Mouse (Mus musculus): ENCODE measurements at regions not wholly inside any gene's neighbourhood (a gene's known extent, or its start where the extent isn't known, plus 50 kb on each side); places are given as distances from the start of the nearest gene placed in this dataset.

DNA sequence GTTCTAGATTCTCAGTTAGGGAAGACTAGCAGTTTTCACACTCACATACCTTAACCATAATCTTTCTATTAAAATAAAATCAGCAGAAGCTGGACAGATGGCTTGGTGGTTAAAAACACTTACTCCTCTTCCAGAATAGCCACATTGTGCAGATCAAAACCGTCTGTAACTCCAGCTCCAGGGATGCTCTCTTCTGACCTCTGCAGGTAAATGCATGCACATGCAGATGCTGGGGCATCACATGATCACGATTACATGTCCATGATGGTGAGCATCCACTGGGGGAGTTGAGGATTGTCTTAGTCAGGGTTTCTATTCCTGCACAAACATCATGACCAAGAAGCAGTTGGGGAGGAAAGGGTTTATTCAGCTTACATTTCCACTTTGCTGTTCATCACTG is 184.8 kb upstream of the Srrm4 start:
- ATAC-seq (replicated peaks; ENCODE audit: low FRiP score) (no peak), DNase-seq (ENCODE audit: low spot score) (no peak)
- no peaks in the 10 kb centered on the region for H3K9me3 ChIP-seq (ENCODE audit: control insufficient read depth, low read length)
- 37% methylated on average over 2 of the region's 2 CpGs for WGBS
- no peak overlapping the region for H3K27ac ChIP-seq (ENCODE audit: low read depth, low read length)
- H3K4me3 ChIP-seq (ENCODE audit: low read depth, low read length), result no peak overlapping the region
- H3K4me1 ChIP-seq (replicated peaks; ENCODE audit: control insufficient read depth, insufficient read depth, low read length), result no peaks in the 10 kb centered on the region
- H3K9ac ChIP-seq (ENCODE audit: low read depth, low read length), result no peak overlapping the region
- H3K36me3 ChIP-seq (ENCODE audit: control insufficient read depth, insufficient read depth, low read length), result no peaks in the 10 kb centered on the region
- no peak overlapping the region for H3K4me2 ChIP-seq
- no peaks in the 10 kb centered on the region for H3K27me3 ChIP-seq (replicated peaks; ENCODE audit: control insufficient read depth, insufficient read depth, low read length)

GRCm38 (mm10) chr5:116766261-116766660 is 174.6 kb upstream of the Srrm4 start:
- 71% methylated on average over 2 of the region's 2 CpGs for WGBS
- H3K36me3 ChIP-seq (ENCODE audit: control insufficient read depth, insufficient read depth, low read length), result no peaks in the 10 kb centered on the region
- no peak overlapping the region for H3K4me2 ChIP-seq
- H3K4me3 ChIP-seq (ENCODE audit: low read depth, low read length), result no peak overlapping the region
- DNase-seq (ENCODE audit: low spot score) (no peak), ATAC-seq (replicated peaks; ENCODE audit: low FRiP score) (no peak)
- H3K9me3 ChIP-seq (ENCODE audit: control insufficient read depth, low read length), result peaks cover 5% of the 10 kb centered on the region
- no peaks in the 10 kb centered on the region for H3K27me3 ChIP-seq (replicated peaks; ENCODE audit: control insufficient read depth, insufficient read depth, low read length)
- H3K4me1 ChIP-seq (replicated peaks; ENCODE audit: control insufficient read depth, insufficient read depth, low read length), result no peaks in the 10 kb centered on the region
- no peak overlapping the region for H3K9ac ChIP-seq (ENCODE audit: low read depth, low read length)
- H3K27ac ChIP-seq (ENCODE audit: low read depth, low read length), result no peak overlapping the region

DNA sequence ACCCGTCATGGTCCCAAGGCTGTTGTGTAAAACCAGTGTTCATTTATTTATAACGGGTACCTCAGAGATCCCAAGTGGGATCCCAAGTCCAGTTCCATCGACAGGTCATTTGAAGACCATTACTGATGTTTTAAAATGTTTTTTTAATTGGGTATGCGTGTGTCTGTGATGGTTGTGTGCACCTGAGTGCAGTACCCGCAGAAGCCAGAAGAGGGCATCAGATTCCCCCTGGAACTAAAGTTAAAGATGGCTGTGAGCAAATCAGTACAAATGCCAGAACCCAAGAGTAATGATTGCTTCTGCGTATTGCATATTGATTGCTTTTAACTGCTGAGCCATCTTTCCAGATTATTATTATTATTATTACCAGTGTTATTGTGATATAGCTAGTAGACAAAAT is 169.7 kb upstream of the Srrm4 start:
- no peaks in the 10 kb centered on the region for H3K36me3 ChIP-seq (ENCODE audit: control insufficient read depth, insufficient read depth, low read length)
- ATAC-seq (replicated peaks; ENCODE audit: low FRiP score) (no peak), DNase-seq (ENCODE audit: low spot score) (no peak)
- H3K4me3 ChIP-seq (ENCODE audit: low read depth, low read length), result no peak overlapping the region
- H3K27me3 ChIP-seq (replicated peaks; ENCODE audit: control insufficient read depth, insufficient read depth, low read length), result no peaks in the 10 kb centered on the region
- 82% methylated on average over 6 of the region's 6 CpGs for WGBS
- no peak overlapping the region for H3K27ac ChIP-seq (ENCODE audit: low read depth, low read length)
- no peaks in the 10 kb centered on the region for H3K4me1 ChIP-seq (replicated peaks; ENCODE audit: control insufficient read depth, insufficient read depth, low read length)
- peaks cover 11% of the 10 kb centered on the region for H3K9me3 ChIP-seq (ENCODE audit: control insufficient read depth, low read length)
- H3K9ac ChIP-seq (ENCODE audit: low read depth, low read length), result no peak overlapping the region
- no peak overlapping the region for H3K4me2 ChIP-seq

GRCm38 (mm10) chr5:116758687-116759086 is 167.1 kb upstream of the Srrm4 start:
- WGBS, result 79% methylated on average over 14 of the region's 14 CpGs
- H3K4me1 ChIP-seq (replicated peaks; ENCODE audit: control insufficient read depth, insufficient read depth, low read length), result no peaks in the 10 kb centered on the region
- H3K27me3 ChIP-seq (replicated peaks; ENCODE audit: control insufficient read depth, insufficient read depth, low read length), result no peaks in the 10 kb centered on the region
- peaks cover 8% of the 10 kb centered on the region for H3K9me3 ChIP-seq (ENCODE audit: control insufficient read depth, low read length)
- H3K4me3 ChIP-seq (ENCODE audit: low read depth, low read length), result no peak overlapping the region
- H3K36me3 ChIP-seq (ENCODE audit: control insufficient read depth, insufficient read depth, low read length), result no peaks in the 10 kb centered on the region
- ATAC-seq (replicated peaks; ENCODE audit: low FRiP score), result no peak
- H3K9ac ChIP-seq (ENCODE audit: low read depth, low read length), result no peak overlapping the region
- DNase-seq (ENCODE audit: low spot score), result no peak
- no peak overlapping the region for H3K27ac ChIP-seq (ENCODE audit: low read depth, low read length)
- H3K4me2 ChIP-seq, result no peak overlapping the region

DNA sequence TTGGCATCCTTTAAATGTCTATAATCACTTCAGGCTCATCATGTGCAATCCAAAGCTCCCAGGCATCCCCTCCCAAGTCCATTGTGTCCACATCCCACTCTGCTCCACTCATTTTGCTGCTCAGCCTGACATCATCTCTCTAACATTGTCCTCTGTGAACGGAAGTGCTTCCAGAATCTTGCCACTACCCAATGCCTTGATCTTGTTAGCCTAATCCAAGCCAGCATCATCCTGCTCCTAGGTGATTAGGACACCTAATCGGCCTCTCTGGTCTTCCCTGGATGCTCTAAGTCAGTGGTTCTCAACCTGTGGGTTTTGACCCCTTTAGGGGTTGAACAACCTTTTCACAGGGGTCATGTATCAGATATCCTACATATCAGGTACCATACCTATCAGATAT is 161.3 kb upstream of the Srrm4 start:
- Histone ChIP-seq H3K9ac (ENCODE audit: low read depth, low read length) (no peak overlapping the region), H3K4me2 (no peak overlapping the region), H3K36me3 (ENCODE audit: control insufficient read depth, insufficient read depth, low read length) (no peaks in the 10 kb centered on the region), H3K27ac (ENCODE audit: low read depth, low read length) (no peak overlapping the region), H3K4me1 (replicated peaks; ENCODE audit: control insufficient read depth, insufficient read depth, low read length) (no peaks in the 10 kb centered on the region), H3K9me3 (ENCODE audit: control insufficient read depth, low read length) (no peaks in the 10 kb centered on the region), H3K27me3 (replicated peaks; ENCODE audit: control insufficient read depth, insufficient read depth, low read length) (no peaks in the 10 kb centered on the region), H3K4me3 (ENCODE audit: low read depth, low read length) (no peak overlapping the region)
- 67% methylated on average over 2 of the region's 2 CpGs for WGBS
- DNase-seq (ENCODE audit: low spot score) (no peak), ATAC-seq (replicated peaks; ENCODE audit: low FRiP score) (no peak)

- 70% methylated on average over 1 of the region's 1 CpGs for WGBS
- DNase-seq (ENCODE audit: low spot score), result no peak
- Histone ChIP-seq H3K27ac (ENCODE audit: low read depth, low read length) (no peak overlapping the region), H3K4me2 (no peak overlapping the region), H3K4me3 (ENCODE audit: low read depth, low read length) (no peak overlapping the region), H3K27me3 (replicated peaks; ENCODE audit: control insufficient read depth, insufficient read depth, low read length) (no peaks in the 10 kb centered on the region), H3K9ac (ENCODE audit: low read depth, low read length) (no peak overlapping the region), H3K9me3 (ENCODE audit: control insufficient read depth, low read length) (no peaks in the 10 kb centered on the region), H3K36me3 (ENCODE audit: control insufficient read depth, insufficient read depth, low read length) (no peaks in the 10 kb centered on the region), H3K4me1 (replicated peaks; ENCODE audit: control insufficient read depth, insufficient read depth, low read length) (no peaks in the 10 kb centered on the region)
- ATAC-seq (replicated peaks; ENCODE audit: low FRiP score), result no peak
These were observed 160.5 kb upstream of the Srrm4 start for GRCm38 (mm10) chr5:116752096-116752495.

DNA sequence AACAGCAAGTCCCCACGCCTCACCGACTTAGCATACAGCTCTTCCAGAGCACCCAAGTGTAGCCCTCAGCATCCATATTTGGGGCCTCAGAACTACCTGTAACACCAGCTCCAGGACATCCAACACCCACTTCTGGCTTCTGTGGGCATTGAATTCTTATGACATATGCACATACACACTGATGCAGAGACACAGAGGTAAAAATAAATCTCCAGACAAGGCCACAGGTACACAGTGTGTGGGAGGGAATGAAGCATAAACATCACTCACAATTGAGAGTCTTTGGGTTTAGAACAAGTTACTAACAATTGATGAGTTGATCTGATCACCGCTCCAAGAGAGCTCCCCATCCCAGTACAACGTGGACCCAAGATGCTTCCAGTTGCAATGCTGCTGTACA is 154.2 kb upstream of the Srrm4 start:
- Histone ChIP-seq H3K27me3 (replicated peaks; ENCODE audit: control insufficient read depth, insufficient read depth, low read length) (no peaks in the 10 kb centered on the region), H3K4me1 (replicated peaks; ENCODE audit: control insufficient read depth, insufficient read depth, low read length) (no peaks in the 10 kb centered on the region), H3K36me3 (ENCODE audit: control insufficient read depth, insufficient read depth, low read length) (no peaks in the 10 kb centered on the region), H3K9ac (ENCODE audit: low read depth, low read length) (no peak overlapping the region), H3K4me3 (ENCODE audit: low read depth, low read length) (no peak overlapping the region), H3K9me3 (ENCODE audit: control insufficient read depth, low read length) (no peaks in the 10 kb centered on the region), H3K4me2 (no peak overlapping the region), H3K27ac (ENCODE audit: low read depth, low read length) (no peak overlapping the region)
- ATAC-seq (replicated peaks; ENCODE audit: low FRiP score) (no peak), DNase-seq (ENCODE audit: low spot score) (no peak)
- 71% methylated on average over 4 of the region's 4 CpGs for WGBS

GRCm38 (mm10) chr5:116744389-116744788 is 152.8 kb upstream of the Srrm4 start:
- H3K27ac ChIP-seq (ENCODE audit: low read depth, low read length), result no peak overlapping the region
- no peaks in the 10 kb centered on the region for H3K4me1 ChIP-seq (replicated peaks; ENCODE audit: control insufficient read depth, insufficient read depth, low read length)
- H3K36me3 ChIP-seq (ENCODE audit: control insufficient read depth, insufficient read depth, low read length), result no peaks in the 10 kb centered on the region
- H3K4me3 ChIP-seq (ENCODE audit: low read depth, low read length), result no peak overlapping the region
- WGBS, result 53% methylated on average over 10 of the region's 10 CpGs
- DNase-seq (ENCODE audit: low spot score) (no peak), ATAC-seq (replicated peaks; ENCODE audit: low FRiP score) (no peak)
- no peaks in the 10 kb centered on the region for H3K27me3 ChIP-seq (replicated peaks; ENCODE audit: control insufficient read depth, insufficient read depth, low read length)
- H3K9me3 ChIP-seq (ENCODE audit: control insufficient read depth, low read length), result no peaks in the 10 kb centered on the region
- no peak overlapping the region for H3K9ac ChIP-seq (ENCODE audit: low read depth, low read length)
- no peak overlapping the region for H3K4me2 ChIP-seq

GRCm38 (mm10) chr5:116735622-116736021 is 144.0 kb upstream of the Srrm4 start:
- no peak overlapping the region for H3K4me2 ChIP-seq
- no peaks in the 10 kb centered on the region for H3K36me3 ChIP-seq (ENCODE audit: control insufficient read depth, insufficient read depth, low read length)
- WGBS, result 73% methylated on average over 4 of the region's 4 CpGs
- H3K4me3 ChIP-seq (ENCODE audit: low read depth, low read length), result no peak overlapping the region
- peaks cover 2% of the 10 kb centered on the region; the same call in 1 of the 2 replicates for H3K9me3 ChIP-seq (ENCODE audit: control insufficient read depth, low read length)
- no peaks in the 10 kb centered on the region for H3K4me1 ChIP-seq (replicated peaks; ENCODE audit: control insufficient read depth, insufficient read depth, low read length)
- DNase-seq (ENCODE audit: low spot score) (no peak), ATAC-seq (replicated peaks; ENCODE audit: low FRiP score) (no peak)
- no peaks in the 10 kb centered on the region for H3K27me3 ChIP-seq (replicated peaks; ENCODE audit: control insufficient read depth, insufficient read depth, low read length)
- no peak overlapping the region for H3K9ac ChIP-seq (ENCODE audit: low read depth, low read length)
- H3K27ac ChIP-seq (ENCODE audit: low read depth, low read length), result no peak overlapping the region

Data from liver, embryonic 11.5 days (tissue).